Mouse (Mus musculus) stomach, embryonic 16.5 days (tissue): ENCODE results near the gene Ptpn1. TPM values are rescaled to one million over a fixed set of nuclear protein-coding genes. Genes with fewer than 3 reads are reported as not detected.

Experiments
- ATAC-seq: fragments of 200-750 bp; cut with Nextera tagmentation; 2 replicates; pipeline ENCODE4 v1.8.0; 2017; ENCODE audit warnings: moderate number of reproducible peaks, moderate TSS enrichment; ENCODE audit not compliant: insufficient read depth, low FRiP score
- H3K27ac ChIP-seq: fragments of 300-500 bp; sonication (generic); 2 replicates; pipeline ENCODE4 v1.5.1; 2014; ENCODE audit warnings: low read length
- H3K27me3 ChIP-seq: fragments of 300-500 bp; sonication (generic); 2 replicates; pipeline ENCODE4 v1.6.1; 2014; ENCODE audit warnings: low read length, control low read depth, mixed read lengths; ENCODE audit not compliant: control insufficient read depth, insufficient read depth
- H3K36me3 ChIP-seq: fragments of 300-500 bp; sonication (generic); 2 replicates; pipeline ENCODE4 v1.6.1; 2014; ENCODE audit warnings: low read length; ENCODE audit not compliant: control insufficient read depth, insufficient read depth
- H3K4me1 ChIP-seq: fragments of 300-500 bp; sonication (generic); 2 replicates; pipeline ENCODE4 v1.6.1; 2014; ENCODE audit warnings: low read length, control low read depth, mixed read lengths; ENCODE audit not compliant: control insufficient read depth, insufficient read depth
- H3K4me2 ChIP-seq: fragments of 300-500 bp; sonication (generic); 2 replicates; pipeline ENCODE4 v1.6.1; 2014; ENCODE audit warnings: low read depth, low read length, mixed read lengths
- H3K4me3 ChIP-seq: fragments of 300-500 bp; sonication (generic); replicated peaks from 2 replicates; pipeline ENCODE4 v1.5.1; 2014; ENCODE audit warnings: mild to moderate bottlenecking, low read length
- H3K9ac ChIP-seq: fragments of 300-500 bp; sonication (generic); 2 replicates; pipeline ENCODE4 v1.6.1; 2014; ENCODE audit warnings: low read length
- H3K9me3 ChIP-seq: fragments of 300-500 bp; sonication (generic); replicated peaks from 2 replicates; pipeline ENCODE4 v1.6.1; 2016; ENCODE audit warnings: low read length, control low read depth; ENCODE audit not compliant: control insufficient read depth
- WGBS: fragments of 180-500 bp; shearing (Covaris S2); extraction: QIAGEN DNeasy Blood & Tissue Kit; methylation state at CpG from one replicate; pipeline ENCODE4 v1.1.7; 2014; 5-methylcytosine and 5-hydroxymethylcytosine counted together
- polyA plus RNA-seq: library from polyadenylated mRNA; unstranded; fragments of >200 nt; fragmentation: Nextera tagmentation; extraction: Ambion mirVana; gene quantifications from 2 replicates; pipeline ENCODE4 v1.2.1, GENCODE M21; 2015

The Ptpn1 gene
- polyA plus RNA-seq, 1 experiment from 2014 or later, result 51.3 TPM

DNA sequence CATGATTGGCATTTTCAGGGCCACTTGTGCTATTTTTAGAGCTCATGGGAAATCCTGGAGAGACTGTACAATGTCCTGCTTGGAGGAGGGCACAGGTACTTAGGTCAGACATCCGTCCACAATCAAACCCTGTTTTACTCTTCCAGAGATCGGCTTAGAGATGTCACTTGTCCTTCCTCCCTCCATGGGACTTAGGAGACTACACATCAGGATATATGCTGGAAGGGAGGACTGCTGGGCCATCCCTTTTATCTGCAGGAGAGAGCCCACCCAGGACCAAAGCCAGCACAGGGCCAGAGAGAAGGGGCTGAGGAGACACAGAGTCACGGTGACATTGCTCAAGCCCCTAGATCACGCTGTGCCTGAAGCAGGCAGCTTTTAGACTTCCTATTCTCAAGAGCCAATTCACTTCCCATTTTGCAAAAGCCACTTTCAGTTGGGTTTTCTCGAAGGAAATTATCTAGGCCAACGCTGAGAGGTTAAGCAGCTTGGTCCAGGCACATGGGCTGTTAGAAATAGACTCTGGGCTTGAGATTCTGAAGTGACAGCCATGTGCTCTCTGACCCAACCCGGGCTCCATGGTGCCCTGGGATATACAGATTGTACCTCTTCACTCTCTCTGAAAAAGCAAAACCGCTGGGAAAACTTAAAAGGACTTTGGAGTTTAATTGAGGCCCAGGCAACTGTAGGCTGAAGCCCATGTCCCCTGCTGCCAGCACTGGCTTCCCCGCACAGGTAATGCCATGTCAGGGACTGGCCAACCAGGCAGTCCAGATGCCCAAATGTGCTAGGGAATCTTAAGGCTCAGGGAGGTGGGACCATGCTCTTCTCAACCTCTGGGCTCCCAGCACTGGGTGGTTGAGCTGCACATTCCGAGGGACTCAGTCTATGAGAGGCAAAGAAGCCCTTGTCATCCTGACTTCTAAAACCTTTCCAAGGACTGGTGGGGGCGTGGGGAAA, 5.7 kb upstream of the Ptpn1 start:
- Histone ChIP-seq H3K9ac (no peak overlapping the region), H3K36me3 (no peaks in the 10 kb centered on the region), H3K4me3 (no peak overlapping the region), H3K4me1 (no peaks in the 10 kb centered on the region), H3K4me2 (peak overlapping the region; percentile 65), H3K27ac (peak overlapping the region; percentile 85), H3K9me3 (no peaks in the 10 kb centered on the region), H3K27me3 (no peaks in the 10 kb centered on the region)
- ATAC-seq, result no peak
- 85% methylated on average over 11 of the region's 11 CpGs for WGBS

DNA sequence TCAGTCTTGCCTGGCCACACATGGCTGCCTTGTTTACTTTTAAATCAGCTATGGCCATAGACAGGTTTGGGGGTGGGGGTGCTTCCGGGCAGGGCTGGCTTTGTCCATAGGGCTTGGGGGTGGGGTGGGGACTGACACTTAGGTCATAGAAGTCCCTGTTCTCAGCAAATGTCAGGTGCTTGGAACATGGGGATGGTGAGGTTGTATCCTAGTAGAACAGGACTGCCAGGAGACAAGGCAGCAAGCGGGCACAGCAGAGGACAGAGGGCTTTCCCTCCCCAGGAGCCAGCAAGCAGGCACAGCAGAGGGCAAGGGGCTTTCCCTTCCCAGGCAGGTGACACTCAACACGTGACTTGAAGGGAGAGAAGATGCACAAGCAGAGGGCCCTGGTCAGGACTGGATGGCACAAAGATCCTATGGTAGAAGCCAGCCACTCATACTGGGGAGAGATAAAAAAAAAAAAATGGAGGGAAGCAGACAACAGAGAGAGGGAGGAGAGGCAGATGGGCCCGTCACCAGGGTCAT, 3.8 kb upstream of the Ptpn1 start:
- Histone ChIP-seq H3K9me3 (no peaks in the 10 kb centered on the region), H3K9ac (no peak overlapping the region), H3K4me3 (no peak overlapping the region), H3K36me3 (no peaks in the 10 kb centered on the region), H3K27me3 (no peaks in the 10 kb centered on the region), H3K4me2 (no peak overlapping the region), H3K27ac (no peak overlapping the region), H3K4me1 (peaks cover 2% of the 10 kb centered on the region)
- WGBS, result 58% methylated on average over 4 of the region's 4 CpGs
- ATAC-seq, result no peak

DNA sequence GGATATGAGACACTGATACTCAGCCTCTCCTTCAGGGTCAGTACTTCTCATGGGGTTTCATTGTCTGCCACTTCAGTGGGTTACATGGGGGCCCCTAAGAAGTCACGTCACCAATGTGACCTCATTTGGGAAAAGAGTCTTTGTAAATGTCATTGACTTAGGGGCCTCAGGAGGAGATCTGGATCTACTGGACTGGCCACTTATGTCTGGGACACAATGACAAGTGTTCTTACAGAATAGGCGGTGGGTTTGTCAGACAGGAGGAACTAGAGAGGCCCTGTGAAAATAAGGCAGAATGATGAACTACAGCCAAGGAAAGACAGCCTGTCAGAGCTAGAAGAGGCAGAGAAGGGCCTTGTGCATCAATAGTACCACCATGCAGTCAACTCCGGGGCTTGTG, 2.9 kb upstream of the Ptpn1 start:
- Histone ChIP-seq H3K4me1 (peaks cover 11% of the 10 kb centered on the region), H3K4me3 (no peak overlapping the region), H3K36me3 (no peaks in the 10 kb centered on the region), H3K4me2 (no peak overlapping the region), H3K9me3 (no peaks in the 10 kb centered on the region), H3K27ac (no peak overlapping the region), H3K27me3 (no peaks in the 10 kb centered on the region), H3K9ac (no peak overlapping the region; the same call in 1 of the 2 replicates)
- 69% methylated on average over 3 of the region's 3 CpGs for WGBS
- ATAC-seq, result no peak

DNA sequence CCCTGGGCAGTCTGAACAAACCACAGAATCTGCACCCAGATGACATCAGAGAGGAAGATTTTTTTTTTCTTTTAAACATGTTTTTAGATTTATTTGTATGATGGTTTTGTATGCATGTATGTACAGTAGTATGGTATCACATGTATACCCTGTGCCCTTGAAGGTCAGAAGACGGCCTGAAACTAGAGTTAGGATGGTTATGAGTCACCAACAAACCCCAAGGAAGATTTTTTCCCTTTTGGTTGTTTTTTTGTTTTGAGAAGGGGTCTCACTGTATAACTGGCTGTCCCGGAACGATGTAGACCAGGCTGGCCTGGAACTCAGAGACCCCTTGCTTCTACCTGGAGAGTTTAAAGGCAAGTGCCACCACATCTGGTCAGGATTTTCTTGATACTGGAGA, 882 bp upstream of the Ptpn1 start:
- Histone ChIP-seq H3K9me3 (no peaks in the 10 kb centered on the region), H3K27ac (no peak overlapping the region), H3K27me3 (no peaks in the 10 kb centered on the region), H3K36me3 (no peaks in the 10 kb centered on the region), H3K4me2 (peak overlapping the region; percentile 53; the same call in 1 of the 2 replicates), H3K9ac (peak overlapping the region; percentile 87; the same call in 1 of the 2 replicates), H3K4me1 (peaks cover 16% of the 10 kb centered on the region), H3K4me3 (no peak overlapping the region)
- 97% methylated on average over 3 of the region's 3 CpGs for WGBS
- ATAC-seq, result no peak

DNA sequence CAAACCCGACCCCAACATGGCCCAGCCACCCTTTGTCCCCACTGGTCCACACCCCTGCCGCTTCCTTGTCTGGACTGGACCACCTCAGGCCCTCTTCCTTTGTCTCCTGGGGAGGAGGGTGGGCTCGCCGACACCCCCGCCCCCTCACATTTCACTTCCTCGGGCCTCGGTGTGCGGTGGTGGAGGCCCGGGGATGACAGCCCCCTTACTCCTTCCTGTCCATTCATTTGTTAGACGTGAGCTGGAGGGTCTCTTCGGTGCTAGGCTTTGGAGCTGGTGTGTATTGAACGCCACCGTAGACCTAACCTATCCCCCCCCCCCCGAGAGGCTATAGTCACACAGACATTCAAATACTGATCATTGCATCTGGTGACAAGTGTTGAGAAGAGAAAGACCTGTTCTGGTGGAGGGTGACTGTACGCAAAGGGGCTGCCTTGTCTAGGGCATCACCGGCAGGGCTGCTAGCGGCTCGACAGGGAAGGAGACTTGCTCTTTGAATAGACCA, 922 bp downstream of the Ptpn1 start:
- H3K4me2 ChIP-seq, result peak overlapping the region; percentile 93
- no peaks in the 10 kb centered on the region for H3K36me3 ChIP-seq
- WGBS, result 1% methylated on average over 18 of the region's 18 CpGs
- peak overlapping the region; percentile 88 for H3K9ac ChIP-seq
- H3K9me3 ChIP-seq, result no peaks in the 10 kb centered on the region
- no peaks in the 10 kb centered on the region for H3K27me3 ChIP-seq
- peak overlapping the region; percentile 87 for H3K4me3 ChIP-seq
- peaks cover 21% of the 10 kb centered on the region for H3K4me1 ChIP-seq
- H3K27ac ChIP-seq, result no peak overlapping the region
- peak; percentile 14; the same call in 1 of the 2 replicates for ATAC-seq

DNA sequence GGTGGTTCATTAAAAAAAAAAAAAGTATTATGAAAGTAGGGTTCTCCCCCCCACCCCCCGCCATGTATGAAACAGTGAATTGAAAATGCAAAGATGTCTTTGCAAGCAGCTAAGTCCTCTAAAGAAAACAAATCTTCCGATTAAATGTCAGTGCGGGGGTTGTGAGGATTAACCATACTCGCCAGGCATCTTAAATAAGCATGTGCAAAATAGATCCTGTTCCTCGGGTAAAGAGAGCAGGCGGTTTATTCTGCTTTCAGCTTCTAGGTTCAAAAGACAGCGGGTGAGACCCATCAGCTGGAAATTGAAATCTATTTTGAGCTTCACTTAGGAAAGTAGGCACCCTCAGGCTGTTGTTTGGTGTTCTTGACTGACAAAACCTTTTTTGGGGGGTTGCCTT, 1.5 kb downstream of the Ptpn1 start:
- ATAC-seq, result no peak
- H3K27me3 ChIP-seq, result no peaks in the 10 kb centered on the region
- H3K4me1 ChIP-seq, result peaks cover 21% of the 10 kb centered on the region
- no peaks in the 10 kb centered on the region for H3K36me3 ChIP-seq
- H3K9ac ChIP-seq, result peak overlapping the region; percentile 88
- 32% methylated on average over 7 of the region's 7 CpGs for WGBS
- peak overlapping the region; percentile 93 for H3K4me2 ChIP-seq
- H3K9me3 ChIP-seq, result no peaks in the 10 kb centered on the region
- H3K4me3 ChIP-seq, result peak overlapping the region; percentile 87
- H3K27ac ChIP-seq, result no peak overlapping the region

DNA sequence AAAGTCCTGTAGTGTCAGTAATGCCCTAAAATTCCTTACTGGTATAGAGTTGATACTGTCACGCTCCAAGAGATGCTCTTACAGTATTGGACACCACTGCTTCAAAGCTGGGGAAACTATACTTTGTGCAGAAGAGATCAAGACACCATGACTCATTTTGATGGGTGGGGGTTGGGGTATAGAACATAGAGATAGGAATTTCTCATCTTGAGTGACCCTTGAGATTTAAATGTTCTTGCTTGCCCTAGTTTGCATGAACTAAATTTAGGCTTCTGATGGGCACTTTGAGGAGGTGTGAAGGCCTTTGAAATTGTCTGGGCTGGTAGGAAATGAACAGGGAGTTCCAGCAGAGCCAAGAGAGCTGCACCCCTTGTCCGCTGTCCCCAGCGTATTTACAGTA, 4.1 kb downstream of the Ptpn1 start:
- H3K9me3 ChIP-seq, result no peaks in the 10 kb centered on the region
- no peak overlapping the region for H3K4me2 ChIP-seq
- no peaks in the 10 kb centered on the region for H3K27me3 ChIP-seq
- WGBS, result 86% methylated on average over 3 of the region's 3 CpGs
- no peak for ATAC-seq
- no peak overlapping the region for H3K9ac ChIP-seq
- no peaks in the 10 kb centered on the region for H3K36me3 ChIP-seq
- no peak overlapping the region for H3K4me3 ChIP-seq
- H3K4me1 ChIP-seq, result peaks cover 33% of the 10 kb centered on the region
- no peak overlapping the region for H3K27ac ChIP-seq

DNA sequence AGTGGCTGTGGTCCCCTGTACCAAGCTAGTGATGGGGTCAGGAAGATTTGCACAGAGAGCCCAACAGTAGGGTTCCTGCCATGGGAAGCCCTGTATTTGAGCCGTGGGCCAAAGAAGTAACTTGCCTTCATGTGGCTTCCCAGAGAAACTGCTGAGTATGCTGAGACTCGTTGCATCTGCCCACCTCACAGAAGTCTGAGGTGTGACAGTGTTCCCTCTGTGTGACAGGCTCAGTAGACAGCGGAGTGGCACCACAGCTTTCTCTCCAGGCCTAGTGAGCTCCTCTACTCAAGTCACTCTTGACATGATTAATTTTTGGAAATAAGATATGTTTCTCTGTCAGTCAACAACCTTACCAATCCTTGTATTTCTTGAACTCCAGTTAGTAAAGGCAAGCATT, 6.9 kb downstream of the Ptpn1 start:
- Histone ChIP-seq H3K4me3 (no peak overlapping the region), H3K4me1 (peaks cover 51% of the 10 kb centered on the region), H3K4me2 (no peak overlapping the region), H3K9ac (no peak overlapping the region), H3K36me3 (no peaks in the 10 kb centered on the region), H3K27me3 (no peaks in the 10 kb centered on the region), H3K27ac (no peak overlapping the region), H3K9me3 (no peaks in the 10 kb centered on the region)
- 81% methylated on average over 3 of the region's 3 CpGs for WGBS
- no peak for ATAC-seq

DNA sequence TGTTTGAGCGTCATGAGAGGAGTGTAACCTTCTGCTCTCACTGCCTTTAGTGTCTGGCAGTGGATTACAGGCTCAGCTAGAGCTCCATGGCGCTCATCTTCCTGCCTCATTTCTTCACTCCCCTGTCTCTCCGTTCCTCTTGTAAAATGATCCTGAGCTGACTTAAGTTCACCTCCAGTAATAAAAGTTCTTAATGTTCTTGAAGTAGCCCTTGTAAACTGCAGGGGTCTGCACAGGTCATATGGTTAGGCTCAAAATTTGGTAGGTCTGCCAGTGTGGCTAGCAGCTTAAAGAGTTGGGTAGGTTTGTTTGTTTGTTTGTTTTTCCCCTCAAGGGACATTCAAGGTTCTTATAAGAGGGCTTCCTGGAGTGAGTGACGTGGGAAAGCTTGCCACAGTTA, 7.3 kb downstream of the Ptpn1 start:
- 69% methylated on average over 4 of the region's 4 CpGs for WGBS
- Histone ChIP-seq H3K4me2 (no peak overlapping the region), H3K27ac (no peak overlapping the region), H3K4me3 (no peak overlapping the region), H3K9ac (no peak overlapping the region), H3K9me3 (no peaks in the 10 kb centered on the region), H3K4me1 (peaks cover 47% of the 10 kb centered on the region), H3K36me3 (no peaks in the 10 kb centered on the region), H3K27me3 (no peaks in the 10 kb centered on the region)
- ATAC-seq, result no peak
